ENCODE assay signal across 9 mouse cellular contexts in the genomic region with DNA sequence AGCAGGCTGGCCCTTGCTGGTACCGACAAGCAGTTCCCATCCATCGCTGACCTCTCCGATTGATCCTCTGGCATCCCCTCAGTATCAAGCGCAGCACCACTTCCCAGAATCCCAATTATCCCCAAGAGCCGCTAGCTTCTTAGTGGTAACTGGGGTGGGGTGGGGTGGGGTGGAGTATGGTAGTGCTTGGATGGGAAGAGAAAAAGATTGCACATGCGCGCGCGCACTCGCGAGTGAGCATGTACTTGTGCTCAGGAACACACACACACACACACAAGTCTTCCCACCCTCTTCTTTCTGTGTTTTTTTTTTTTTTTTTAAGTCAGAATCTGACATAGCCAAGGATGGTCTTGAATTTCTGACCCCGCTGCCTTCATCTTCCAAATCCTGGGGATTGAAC. TPM values are rescaled to one million over a fixed set of nuclear protein-coding genes. Genes with fewer than 3 reads are reported as not detected.
DNase-seq lines count a peak whose midpoint lies in the region; ATAC-seq and TF ChIP-seq lines count a peak whose summit lies in the region.
"Had no signal": no experiment of that assay in that cellular context is flagged by ENCODE, and none has a peak within 500 bp of the region (broad histone marks: within the 10 kb centered on the region; RNA-seq: fewer than 3 reads in every experiment).

No protein-coding gene starts in this region.

- H3K9ac ChIP-seq in kidney, postnatal 0 days (ENCODE audit: low read depth, low read length): no peak overlapping the region
- H3K9ac ChIP-seq in intestine, embryonic 14.5 days (ENCODE audit: low read length): no peak overlapping the region; the same call in 1 of the 2 replicates
- H3K9ac ChIP-seq in midbrain, postnatal 0 days (replicated peaks; ENCODE audit: low read length, poor library complexity, severe bottlenecking): peak overlapping the region; percentile 46

- no peak for DNase-seq in kidney, postnatal 0 days (ENCODE audit: low spot score)
- DNase-seq in kidney, adult 8-10 months: no peak
- no peak for DNase-seq in intestine, embryonic 14.5 days (ENCODE audit: low spot score)
- no peak for DNase-seq in midbrain, postnatal 0 days (ENCODE audit: low spot score)
- DNase-seq in gastrocnemius, postnatal 36 days: no peak
- DNase-seq in urinary bladder, postnatal 36 days (ENCODE audit: low spot score in 2 of 2): no peak
- DNase-seq in frontal cortex, postnatal 25 days (ENCODE audit: low spot score in 2 of 2): no peak

- H3K36me3 ChIP-seq in kidney, postnatal 0 days (ENCODE audit: insufficient read depth, low read length): no peaks in the 10 kb centered on the region
- H3K36me3 ChIP-seq in intestine, embryonic 14.5 days (ENCODE audit: control insufficient read depth, insufficient read depth, low read length): no peaks in the 10 kb centered on the region
- no peaks in the 10 kb centered on the region for H3K36me3 ChIP-seq in midbrain, postnatal 0 days (ENCODE audit: insufficient read depth, low read length)

- H3K9me3 ChIP-seq in kidney, postnatal 0 days (replicated peaks; ENCODE audit: low read length): no peaks in the 10 kb centered on the region
- no peaks in the 10 kb centered on the region for H3K9me3 ChIP-seq in intestine, embryonic 14.5 days (ENCODE audit: control insufficient read depth, low read length)
- no peaks in the 10 kb centered on the region for H3K9me3 ChIP-seq in midbrain, postnatal 0 days (ENCODE audit: low read length)

- no peaks in the 10 kb centered on the region for H3K27me3 ChIP-seq in kidney, postnatal 0 days (ENCODE audit: insufficient read depth, low read length)
- H3K27me3 ChIP-seq in intestine, embryonic 14.5 days (replicated peaks; ENCODE audit: control insufficient read depth, insufficient read depth, low read length): no peaks in the 10 kb centered on the region
- H3K27me3 ChIP-seq in midbrain, postnatal 0 days (ENCODE audit: insufficient read depth, low read length): no peaks in the 10 kb centered on the region

- TF ChIP-seq CTCF in kidney, postnatal 0 days (IDR thresholded peaks at IDR 0.05; ENCODE audit: low read depth): no peak
- no peak for TF ChIP-seq CTCF in cortical plate, adult 2 months (IDR thresholded peaks at IDR 0.05; ENCODE audit: extremely low read depth, insufficient read depth, low read length)
- TF ChIP-seq CTCF in midbrain, postnatal 0 days (IDR thresholded peaks at IDR 0.05): no peak

- no peak for TF ChIP-seq POLR2A in cortical plate, adult 2 months (IDR thresholded peaks at IDR 0.05; ENCODE audit: extremely low read depth, insufficient read depth, low read length)

- WGBS in kidney, postnatal 0 days: 61% methylated on average over 12 of the region's 12 CpGs
- WGBS in intestine, embryonic 14.5 days: 54% methylated on average over 12 of the region's 12 CpGs
- 51% methylated on average over 12 of the region's 12 CpGs for WGBS in midbrain, postnatal 0 days

- no peak overlapping the region for H3K4me3 ChIP-seq in kidney, postnatal 0 days (replicated peaks; ENCODE audit: low read depth, low read length)
- peak overlapping the region; percentile 18; the same call in 1 of the 2 replicates for H3K4me3 ChIP-seq in cortical plate, adult 2 months (ENCODE audit: insufficient read depth, low read length)
- H3K4me3 ChIP-seq in intestine, embryonic 14.5 days (ENCODE audit: low read depth, low read length): 0 out of 2 replicates have a peak overlapping the region, but pooled peaks have one; percentile 21
- H3K4me3 ChIP-seq in midbrain, postnatal 0 days (ENCODE audit: low read depth, low read length): peak overlapping the region; percentile 28
- H3K4me3 ChIP-seq: erythroblast, embryonic 14.5 days had no signal

- ATAC-seq in kidney, postnatal 0 days (replicated peaks; ENCODE audit: low FRiP score, low read depth): no peak
- ATAC-seq in intestine, embryonic 14.5 days (replicated peaks; ENCODE audit: low FRiP score, low TSS enrichment, low read depth): no peak
- ATAC-seq in midbrain, postnatal 0 days (ENCODE audit: low FRiP score): no peak

- peak overlapping the region; percentile 47 for H3K4me2 ChIP-seq in kidney, postnatal 0 days (ENCODE audit: low read length)
- peak overlapping the region; percentile 47 for H3K4me2 ChIP-seq in intestine, embryonic 14.5 days (ENCODE audit: low read length)
- peak overlapping the region; percentile 50 for H3K4me2 ChIP-seq in midbrain, postnatal 0 days (ENCODE audit: low read depth, low read length, poor library complexity, severe bottlenecking)

- H3K4me1 ChIP-seq in kidney, postnatal 0 days (replicated peaks; ENCODE audit: insufficient read depth, low read length): no peaks in the 10 kb centered on the region
- peaks cover 2% of the 10 kb centered on the region; the same call in 1 of the 2 replicates for H3K4me1 ChIP-seq in cortical plate, adult 2 months (ENCODE audit: control insufficient read depth, insufficient read depth, low read length)
- H3K4me1 ChIP-seq in intestine, embryonic 14.5 days (replicated peaks; ENCODE audit: control insufficient read depth, insufficient read depth, low read length): peaks cover 3% of the 10 kb centered on the region; the same call in 1 of the 2 replicates
- H3K4me1 ChIP-seq in midbrain, postnatal 0 days (ENCODE audit: insufficient read depth, low read length): no peaks in the 10 kb centered on the region; the same call in 1 of the 2 replicates

- peak overlapping the region; percentile 20; the same call in 1 of the 2 replicates for H3K27ac ChIP-seq in kidney, postnatal 0 days
- H3K27ac ChIP-seq in cortical plate, adult 2 months (ENCODE audit: insufficient read depth, low read length): no peak overlapping the region
- H3K27ac ChIP-seq in intestine, embryonic 14.5 days (ENCODE audit: low read depth): no peak overlapping the region
- H3K27ac ChIP-seq in midbrain, postnatal 0 days (ENCODE audit: low read depth, low read length): no peak overlapping the region

- intact Hi-C loops in gastrocnemius, postnatal 36 days (cut with DNase I): loop anchor here (10.0 kb wide), 1 partner anchor 362 kb away; no protein-coding TSS in a partner anchor

RNA-seq across cellular contexts. Expression of gene Fam207a, which starts 7.2 kb away (rescaled TPM):
- 32.7 and 34.1 TPM in 2 replicates for polyA plus RNA-seq in kidney, postnatal 0 days (2015; fragmentation: Nextera tagmentation; extraction: Ambion mirVana)
- 34.5 and 35.1 TPM in 2 replicates for polyA plus RNA-seq in cortical plate, adult 2 months (2012; rRNA removed)
- 39.1 and 41.0 TPM in 2 replicates for polyA plus RNA-seq in intestine, embryonic 14.5 days (2014; fragmentation: Nextera tagmentation; extraction: Ambion mirVana)
- total RNA-seq in midbrain, postnatal 0 days (2014; rRNA removed): 47.1 and 49.2 TPM in 2 replicates
- polyA plus RNA-seq in midbrain, postnatal 0 days (2015; fragmentation: Nextera tagmentation; extraction: Ambion mirVana): 32.7 and 34.9 TPM in 2 replicates
- total RNA-seq in gastrocnemius, postnatal 36 days (2021): 1 to 10 TPM; 4.7 to 5.4 TPM

RNA-seq across cellular contexts. Expression of gene Itgb2, which starts 7.3 kb away (rescaled TPM):
- polyA plus RNA-seq in kidney, postnatal 0 days (2015; fragmentation: Nextera tagmentation; extraction: Ambion mirVana): 1.4 and 1.6 TPM in 2 replicates
- 6.1 and 7.3 TPM in 2 replicates for polyA plus RNA-seq in cortical plate, adult 2 months (2012; rRNA removed)
- 1.9 and 3.1 TPM in 2 replicates for polyA plus RNA-seq in intestine, embryonic 14.5 days (2014; fragmentation: Nextera tagmentation; extraction: Ambion mirVana)
- 0.55 and 1.7 TPM in 2 replicates for total RNA-seq in midbrain, postnatal 0 days (2014; rRNA removed)
- polyA plus RNA-seq in midbrain, postnatal 0 days (2015; fragmentation: Nextera tagmentation; extraction: Ambion mirVana): 0.69 and 1.2 TPM in 2 replicates
- total RNA-seq in gastrocnemius, postnatal 36 days (2021): 1 to 10 TPM; 1.5 to 1.8 TPM

RNA-seq across cellular contexts. Expression of gene Pttg1ip, which starts 58.8 kb away (rescaled TPM):
- polyA plus RNA-seq in kidney, postnatal 0 days (2015; fragmentation: Nextera tagmentation; extraction: Ambion mirVana): 210 and 216 TPM in 2 replicates
- 111 and 113 TPM in 2 replicates for polyA plus RNA-seq in cortical plate, adult 2 months (2012; rRNA removed)
- 155 and 156 TPM in 2 replicates for polyA plus RNA-seq in intestine, embryonic 14.5 days (2014; fragmentation: Nextera tagmentation; extraction: Ambion mirVana)
- 87.2 and 116 TPM in 2 replicates for total RNA-seq in midbrain, postnatal 0 days (2014; rRNA removed)
- polyA plus RNA-seq in midbrain, postnatal 0 days (2015; fragmentation: Nextera tagmentation; extraction: Ambion mirVana): 74.7 and 79.0 TPM in 2 replicates
- total RNA-seq in gastrocnemius, postnatal 36 days (2021): 10 to 100 TPM; 26.6 to 30.1 TPM
